Mouse (Mus musculus) midbrain, embryonic 13.5 days (tissue): ENCODE results near the gene Necap2. TPM values are rescaled to one million over a fixed set of nuclear protein-coding genes. Genes with fewer than 3 reads are reported as not detected.
A peak's percentile ranks its signal among the peaks of the same experiment; 100 is the strongest.

Source experiments
- ATAC-seq: fragments of 200-750 bp; cut with Nextera tagmentation; 2 replicates; pipeline ENCODE4 v1.8.0; 2017; ENCODE audit warnings: mild to moderate bottlenecking, moderate TSS enrichment, moderate library complexity
- H3K27ac ChIP-seq: fragments of 300-500 bp; sonication (generic); 2 replicates; pipeline ENCODE4 v1.5.1; 2015; ENCODE audit warnings: inconsistent platforms, mild to moderate bottlenecking, moderate library complexity
- H3K27me3 ChIP-seq: fragments of 300-500 bp; sonication (generic); 2 replicates; pipeline ENCODE4 v1.6.1; 2015; ENCODE audit warnings: mild to moderate bottlenecking, inconsistent platforms
- H3K36me3 ChIP-seq: fragments of 300-500 bp; sonication (generic); 2 replicates; pipeline ENCODE4 v1.6.1; 2015; ENCODE audit warnings: mild to moderate bottlenecking, inconsistent platforms
- H3K4me1 ChIP-seq: fragments of 300-500 bp; sonication (generic); replicated peaks from 2 replicates; pipeline ENCODE4 v1.6.1; 2015; ENCODE audit warnings: inconsistent platforms
- H3K4me2 ChIP-seq: fragments of 300-500 bp; sonication (generic); replicated peaks from 2 replicates; pipeline ENCODE4 v1.6.1; 2015; ENCODE audit warnings: moderate library complexity, mild to moderate bottlenecking, inconsistent platforms
- H3K4me3 ChIP-seq: fragments of 300-500 bp; sonication (generic); replicated peaks from 2 replicates; pipeline ENCODE4 v1.5.1; 2015; ENCODE audit warnings: mild to moderate bottlenecking, inconsistent platforms
- H3K9ac ChIP-seq: fragments of 300-500 bp; sonication (generic); replicated peaks from 2 replicates; pipeline ENCODE4 v1.6.1; 2015; ENCODE audit warnings: mild to moderate bottlenecking, inconsistent platforms
- H3K9me3 ChIP-seq: fragments of 300-500 bp; sonication (generic); 2 replicates; pipeline ENCODE4 v1.6.1; 2016; ENCODE audit warnings: mild to moderate bottlenecking, inconsistent platforms
- WGBS: fragments of 180-500 bp; shearing (Covaris S2); methylation state at CpG from one replicate; pipeline ENCODE4 v1.1.7; 2015; 5-methylcytosine and 5-hydroxymethylcytosine counted together
- polyA plus RNA-seq: library from polyadenylated mRNA; unstranded; fragments of >200 nt; fragmentation: Nextera tagmentation; extraction: Ambion mirVana; gene quantifications from 2 replicates; pipeline ENCODE4 v1.2.1, GENCODE M21; 2015

Gene Necap2
- polyA plus RNA-seq, 1 experiment from 2014 or later, result 52.3 TPM

DNA sequence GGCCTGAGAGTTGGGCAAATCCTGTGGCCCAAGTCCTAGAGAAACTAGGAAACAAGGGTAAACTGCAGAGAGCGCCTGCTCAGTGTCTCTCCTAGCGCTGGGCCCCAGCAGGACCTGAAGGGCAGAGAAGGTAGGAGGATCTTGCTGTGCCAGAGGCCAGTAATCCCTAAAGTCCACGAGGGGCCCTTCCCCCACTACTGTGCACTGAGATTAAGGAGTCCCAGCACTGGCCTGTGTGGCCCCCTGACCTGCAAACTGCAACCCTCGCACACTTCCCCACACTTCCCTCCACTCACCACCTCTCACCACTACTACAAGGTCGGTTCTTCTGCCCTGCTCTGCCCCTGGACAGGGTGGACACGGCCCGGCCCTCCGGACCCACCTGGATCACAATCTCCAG lies 25.0 kb downstream of the Necap2 start:
- H3K4me1 ChIP-seq, result peaks cover 60% of the 10 kb centered on the region
- peak; percentile 1; the same call in 1 of the 2 replicates for ATAC-seq
- 13% methylated on average over 8 of the region's 8 CpGs for WGBS

DNA sequence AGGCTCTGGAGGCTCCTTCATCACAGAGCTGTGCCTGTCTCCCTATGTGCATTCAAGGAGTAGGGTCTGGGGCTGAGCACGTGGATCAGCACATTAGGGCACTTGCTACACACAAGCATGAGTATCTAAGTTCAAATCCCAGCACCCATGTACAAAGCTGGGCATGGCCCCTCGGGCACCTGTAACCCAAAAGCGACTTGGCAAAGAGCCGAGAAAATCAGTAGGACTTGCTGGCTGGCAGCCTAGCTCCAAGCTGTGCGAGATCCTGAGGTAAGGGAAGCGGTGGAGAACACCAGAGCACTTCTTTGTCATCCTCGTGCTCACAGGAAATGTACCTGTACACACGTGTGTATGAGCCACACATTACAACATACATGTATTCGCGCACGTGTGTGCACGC lies 25.7 kb downstream of the Necap2 start:
- Histone ChIP-seq H3K4me2 (peak overlapping the region; percentile 55), H3K4me3 (no peak overlapping the region), H3K27ac (peak overlapping the region; percentile 89; the same call in 1 of the 2 replicates), H3K36me3 (peaks cover 24% of the 10 kb centered on the region), H3K4me1 (peaks cover 66% of the 10 kb centered on the region), H3K9me3 (no peaks in the 10 kb centered on the region), H3K9ac (peak overlapping the region; percentile 58; the same call in 1 of the 2 replicates), H3K27me3 (no peaks in the 10 kb centered on the region)
- ATAC-seq, result no peak
- WGBS, result 75% methylated on average over 12 of the region's 12 CpGs

More for the DNA sequence above, 25.0 kb downstream of the Necap2 start:
- Histone ChIP-seq H3K9me3 (no peaks in the 10 kb centered on the region), H3K4me2 (peak overlapping the region; percentile 55), H3K9ac (peak overlapping the region; percentile 58), H3K36me3 (peaks cover 28% of the 10 kb centered on the region), H3K4me3 (peak overlapping the region; percentile 21), H3K27ac (peak overlapping the region; percentile 89), H3K27me3 (no peaks in the 10 kb centered on the region)

DNA sequence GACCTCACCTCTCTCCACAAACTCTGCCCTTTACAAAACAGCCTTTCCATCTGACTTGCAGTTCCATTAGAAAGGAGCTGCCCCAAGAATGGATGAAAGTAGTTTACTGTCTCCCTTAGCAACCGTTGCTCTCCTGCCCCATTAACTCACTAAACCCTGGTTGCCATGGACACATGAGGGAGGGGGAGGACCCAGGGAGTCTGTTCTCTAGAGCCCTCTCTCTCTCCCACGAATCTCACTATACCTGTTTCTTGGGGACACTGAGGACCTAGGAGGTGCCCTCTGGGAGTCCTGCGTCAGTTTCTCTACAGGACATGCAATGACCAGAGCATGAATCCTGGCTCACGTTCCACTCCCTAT lies 28.7 kb downstream of the Necap2 start:
- Histone ChIP-seq H3K4me1 (peaks cover 76% of the 10 kb centered on the region), H3K9me3 (no peaks in the 10 kb centered on the region), H3K4me2 (peak overlapping the region; percentile 44), H3K36me3 (peaks cover 23% of the 10 kb centered on the region), H3K9ac (peak overlapping the region; percentile 55), H3K4me3 (no peak overlapping the region; the same call in 1 of the 2 replicates), H3K27ac (peak overlapping the region; percentile 96), H3K27me3 (no peaks in the 10 kb centered on the region)
- WGBS, result 1% methylated on average over 4 of the region's 4 CpGs
- peak; percentile 67 for ATAC-seq

GRCm38 (mm10) chr4:141048810-141049475 lies 29.2 kb downstream of the Necap2 start:
- ATAC-seq, result peak; percentile 40
- H3K27me3 ChIP-seq, result no peaks in the 10 kb centered on the region

GRCm38 (mm10) chr4:141044816-141045215 lies 33.3 kb downstream of the Necap2 start:
- Histone ChIP-seq H3K27me3 (no peaks in the 10 kb centered on the region), H3K4me1 (peaks cover 34% of the 10 kb centered on the region), H3K9ac (no peak overlapping the region), H3K27ac (0 out of 2 replicates have a peak overlapping the region, but pooled peaks have one; percentile 25), H3K36me3 (peaks cover 58% of the 10 kb centered on the region), H3K9me3 (no peaks in the 10 kb centered on the region), H3K4me3 (no peak overlapping the region), H3K4me2 (no peak overlapping the region)
- 14% methylated on average over 8 of the region's 8 CpGs for WGBS
- peak; percentile 25; the same call in 1 of the 2 replicates for ATAC-seq

More at GRCm38 (mm10) chr4:141048810-141049475, 29.2 kb downstream of the Necap2 start:
- no peak overlapping the region; the same call in 1 of the 2 replicates for H3K4me3 ChIP-seq
- peak overlapping the region; percentile 44 for H3K4me2 ChIP-seq
- 17% methylated on average over 17 of the region's 17 CpGs for WGBS
- peak overlapping the region; percentile 55 for H3K9ac ChIP-seq
- peak overlapping the region; percentile 96 for H3K27ac ChIP-seq
- H3K9me3 ChIP-seq, result no peaks in the 10 kb centered on the region
- peaks cover 71% of the 10 kb centered on the region for H3K4me1 ChIP-seq
- peaks cover 23% of the 10 kb centered on the region for H3K36me3 ChIP-seq

- Histone ChIP-seq H3K4me3 (no peak overlapping the region), H3K4me1 (peaks cover 4% of the 10 kb centered on the region; the same call in 1 of the 2 replicates), H3K9ac (no peak overlapping the region), H3K4me2 (no peak overlapping the region), H3K36me3 (peaks cover 79% of the 10 kb centered on the region), H3K9me3 (no peaks in the 10 kb centered on the region), H3K27me3 (no peaks in the 10 kb centered on the region), H3K27ac (no peak overlapping the region)
- no peak for ATAC-seq
- 51% methylated on average over 12 of the region's 12 CpGs for WGBS
Measured at GRCm38 (mm10) chr4:141041117-141041516, 37.0 kb downstream of the Necap2 start.

DNA sequence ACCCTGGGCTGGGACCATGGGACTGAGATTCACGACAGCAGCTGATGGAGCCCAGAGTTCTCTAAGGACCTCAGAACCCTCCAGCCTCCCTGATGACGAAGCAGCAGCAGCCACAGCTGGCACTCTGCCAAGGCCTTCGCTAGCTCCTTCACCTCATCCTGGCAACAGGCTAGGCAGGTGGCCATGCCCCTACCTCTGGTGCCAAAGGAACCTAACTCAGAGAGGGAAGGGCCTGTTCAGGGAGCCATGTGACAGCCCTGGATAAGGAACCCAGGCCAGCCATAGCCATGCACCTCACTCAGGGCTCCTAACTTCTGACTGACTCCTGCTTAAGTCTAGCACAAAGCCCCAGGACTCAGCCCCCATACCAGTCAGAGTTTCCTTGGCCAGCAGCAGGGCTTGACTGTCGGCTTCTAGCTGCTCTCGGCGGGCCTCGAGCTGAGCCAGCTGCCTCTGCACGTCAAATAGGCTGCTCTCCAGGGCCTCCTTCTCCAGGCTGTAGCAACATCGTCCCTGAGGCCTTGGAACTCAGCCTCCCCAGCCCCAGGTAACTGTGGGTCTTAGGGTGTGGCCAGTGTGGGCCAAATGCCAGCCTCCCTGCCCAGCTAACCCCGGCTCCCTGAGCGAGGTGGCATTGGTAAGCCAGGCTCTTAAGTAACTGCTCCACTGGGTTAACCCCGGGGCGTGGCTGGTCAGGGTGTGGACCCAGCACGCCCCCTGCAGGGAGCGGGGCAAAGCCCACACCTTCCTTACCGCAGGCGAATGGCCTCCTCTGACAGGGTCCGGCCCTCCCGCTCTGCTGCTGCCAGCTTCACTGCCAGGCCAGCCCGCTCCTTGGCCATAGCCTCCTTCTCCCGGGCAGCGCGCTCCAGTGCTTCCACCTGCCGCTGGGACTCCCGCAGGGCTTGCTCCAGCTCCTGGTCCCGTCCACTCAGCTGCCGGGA lies 44.3 kb downstream of the Necap2 start:
- H3K27ac ChIP-seq, result peak overlapping the region; percentile 51; the same call in 1 of the 2 replicates
- no peaks in the 10 kb centered on the region for H3K27me3 ChIP-seq
- ATAC-seq, result no peak
- H3K4me2 ChIP-seq, result no peak overlapping the region
- no peak overlapping the region for H3K9ac ChIP-seq
- peaks cover 8% of the 10 kb centered on the region for H3K4me1 ChIP-seq
- no peak overlapping the region for H3K4me3 ChIP-seq
- no peaks in the 10 kb centered on the region for H3K9me3 ChIP-seq
- peaks cover 86% of the 10 kb centered on the region for H3K36me3 ChIP-seq
- 82% methylated on average over 27 of the region's 27 CpGs for WGBS

DNA sequence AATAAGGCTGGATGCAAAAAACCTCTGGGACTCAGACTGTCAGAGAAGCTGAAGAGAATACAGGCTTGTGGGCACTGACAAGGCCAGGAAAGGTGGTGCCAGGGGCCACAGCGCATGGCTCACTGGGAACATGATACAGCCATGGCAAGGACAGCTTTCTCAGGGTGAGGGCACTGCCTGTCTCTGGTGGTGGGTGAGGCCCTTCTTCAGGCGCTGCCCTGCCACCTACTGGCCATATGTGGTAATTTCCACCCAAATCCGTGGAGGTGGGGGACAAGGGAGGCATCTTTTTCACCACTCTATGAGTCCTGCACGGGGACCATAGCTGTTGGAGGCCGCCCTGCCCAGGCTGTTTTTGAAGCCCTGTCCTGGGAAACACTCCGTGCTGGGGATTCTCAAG lies 46.4 kb downstream of the Necap2 start:
- 21% methylated on average over 6 of the region's 6 CpGs for WGBS
- no peaks in the 10 kb centered on the region for H3K9me3 ChIP-seq
- peak; percentile 68 for ATAC-seq
- no peak overlapping the region for H3K9ac ChIP-seq
- H3K27ac ChIP-seq, result no peak overlapping the region
- H3K4me1 ChIP-seq, result peaks cover 8% of the 10 kb centered on the region
- no peaks in the 10 kb centered on the region for H3K27me3 ChIP-seq
- peaks cover 85% of the 10 kb centered on the region for H3K36me3 ChIP-seq
- H3K4me2 ChIP-seq, result no peak overlapping the region
- no peak overlapping the region for H3K4me3 ChIP-seq

GRCm38 (mm10) chr4:141030541-141031206 lies 47.5 kb downstream of the Necap2 start:
- no peak for ATAC-seq
- H3K9me3 ChIP-seq, result no peaks in the 10 kb centered on the region
- no peak overlapping the region for H3K4me2 ChIP-seq
- H3K36me3 ChIP-seq, result peaks cover 85% of the 10 kb centered on the region
- H3K4me3 ChIP-seq, result no peak overlapping the region
- WGBS, result 96% methylated on average over 18 of the region's 18 CpGs
- H3K27me3 ChIP-seq, result no peaks in the 10 kb centered on the region
- H3K27ac ChIP-seq, result no peak overlapping the region; the same call in 1 of the 2 replicates
- no peak overlapping the region for H3K9ac ChIP-seq
- peaks cover 8% of the 10 kb centered on the region for H3K4me1 ChIP-seq

- Histone ChIP-seq H3K27me3 (no peaks in the 10 kb centered on the region), H3K4me1 (peaks cover 24% of the 10 kb centered on the region), H3K9ac (no peak overlapping the region), H3K4me2 (no peak overlapping the region), H3K36me3 (peaks cover 67% of the 10 kb centered on the region), H3K9me3 (no peaks in the 10 kb centered on the region), H3K4me3 (no peak overlapping the region), H3K27ac (no peak overlapping the region)
- 79% methylated on average over 27 of the region's 27 CpGs for WGBS
- ATAC-seq, result no peak
Measured at GRCm38 (mm10) chr4:141024992-141025391, 53.2 kb downstream of the Necap2 start.

DNA sequence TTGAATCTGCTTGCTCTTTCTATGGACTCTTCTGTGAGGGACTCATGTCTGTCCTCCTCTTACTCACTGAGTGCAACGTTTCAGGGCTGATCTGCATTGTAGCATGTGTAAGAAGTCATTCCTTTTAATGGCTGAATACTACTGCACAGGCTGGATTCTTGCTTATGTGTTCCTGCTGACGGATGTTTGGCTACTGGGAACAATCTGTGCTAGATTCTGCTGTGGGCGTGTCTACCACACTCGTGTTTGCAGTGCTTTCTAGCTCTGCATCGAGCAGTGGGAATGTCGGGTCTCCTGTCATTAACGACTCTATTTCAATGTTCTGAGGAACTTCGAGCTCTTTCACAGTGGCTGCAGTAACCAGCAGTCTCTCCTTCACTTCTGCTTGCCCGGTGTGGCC lies 54.1 kb downstream of the Necap2 start:
- H3K9ac ChIP-seq, result no peak overlapping the region
- no peaks in the 10 kb centered on the region for H3K9me3 ChIP-seq
- no peak overlapping the region for H3K4me2 ChIP-seq
- H3K36me3 ChIP-seq, result peaks cover 63% of the 10 kb centered on the region
- ATAC-seq, result no peak
- no peak overlapping the region for H3K4me3 ChIP-seq
- H3K27ac ChIP-seq, result no peak overlapping the region
- H3K4me1 ChIP-seq, result peaks cover 34% of the 10 kb centered on the region
- no peaks in the 10 kb centered on the region for H3K27me3 ChIP-seq
- WGBS, result 77% methylated on average over 9 of the region's 9 CpGs
